Mouse (Mus musculus) lung, postnatal 0 days (tissue): ENCODE results near the gene Pygb. TPM values are rescaled to one million over a fixed set of nuclear protein-coding genes. Genes with fewer than 3 reads are reported as not detected.

Source experiments
- ATAC-seq: fragments of 200-750 bp; cut with Nextera tagmentation; 2 replicates; pipeline ENCODE4 v1.8.0; 2017; ENCODE audit warnings: moderate library complexity
- DNase-seq: peaks from one replicate; pipeline ENCODE4 v3.0.0-alpha.2; 2016; ENCODE audit warnings: low spot score
- H3K27ac ChIP-seq: fragments of 300-500 bp; sonication (generic); 2 replicates; pipeline ENCODE4 v1.5.1; 2014; ENCODE audit warnings: antibody characterized with exemption, mild to moderate bottlenecking, low read length, mixed read lengths
- H3K27me3 ChIP-seq: fragments of 300-500 bp; sonication (generic); replicated peaks from 2 replicates; pipeline ENCODE4 v1.6.1; 2014; ENCODE audit warnings: low read length, mixed read lengths; ENCODE audit not compliant: insufficient read depth
- H3K36me3 ChIP-seq: fragments of 300-500 bp; sonication (generic); 2 replicates; pipeline ENCODE4 v1.6.1; 2014; ENCODE audit warnings: low read length, mixed read lengths; ENCODE audit not compliant: insufficient read depth
- H3K4me1 ChIP-seq: fragments of 300-500 bp; sonication (generic); 2 replicates; pipeline ENCODE4 v1.6.1; 2014; ENCODE audit warnings: antibody characterized with exemption, low read depth, low read length, mixed read lengths; ENCODE audit not compliant: insufficient read depth
- H3K4me2 ChIP-seq: fragments of 300-500 bp; sonication (generic); replicated peaks from 2 replicates; pipeline ENCODE4 v1.6.1; 2014; ENCODE audit warnings: low read depth, mild to moderate bottlenecking, low read length, moderate library complexity, mixed read lengths
- H3K4me3 ChIP-seq: fragments of 300-500 bp; sonication (generic); 2 replicates; pipeline ENCODE4 v1.5.1; 2014; ENCODE audit warnings: low read depth, low read length
- H3K9ac ChIP-seq: fragments of 300-500 bp; sonication (generic); replicated peaks from 2 replicates; pipeline ENCODE4 v1.6.1; 2014; ENCODE audit warnings: low read depth, mild to moderate bottlenecking
- H3K9me3 ChIP-seq: fragments of 300-500 bp; sonication (generic); 2 replicates; pipeline ENCODE4 v1.6.1; 2016; ENCODE audit warnings: low read length, mixed read lengths
- CTCF ChIP-seq: IDR thresholded peaks from 2 replicates; pipeline ENCODE4 v1.5.1; 2016; ENCODE audit warnings: antibody characterized with exemption, mild to moderate bottlenecking
- EP300 ChIP-seq: IDR thresholded peaks from 2 replicates; pipeline ENCODE4 v1.6.1; 2016; ENCODE audit warnings: antibody characterized with exemption, mild to moderate bottlenecking, control low read depth
- WGBS: fragments of 180-500 bp; shearing (Covaris S2); extraction: QIAGEN DNeasy Blood & Tissue Kit; methylation state at CpG from one replicate; pipeline ENCODE4 v1.1.7; 2014; 5-methylcytosine and 5-hydroxymethylcytosine counted together
- polyA plus RNA-seq: library from polyadenylated mRNA; unstranded; fragments of >200 nt; fragmentation: Nextera tagmentation; extraction: Ambion mirVana; gene quantifications from 2 replicates; pipeline ENCODE4 v1.2.1, GENCODE M21; 2015

Gene Pygb
- polyA plus RNA-seq, 1 experiment from 2014 or later, result 43.5 TPM

DNA sequence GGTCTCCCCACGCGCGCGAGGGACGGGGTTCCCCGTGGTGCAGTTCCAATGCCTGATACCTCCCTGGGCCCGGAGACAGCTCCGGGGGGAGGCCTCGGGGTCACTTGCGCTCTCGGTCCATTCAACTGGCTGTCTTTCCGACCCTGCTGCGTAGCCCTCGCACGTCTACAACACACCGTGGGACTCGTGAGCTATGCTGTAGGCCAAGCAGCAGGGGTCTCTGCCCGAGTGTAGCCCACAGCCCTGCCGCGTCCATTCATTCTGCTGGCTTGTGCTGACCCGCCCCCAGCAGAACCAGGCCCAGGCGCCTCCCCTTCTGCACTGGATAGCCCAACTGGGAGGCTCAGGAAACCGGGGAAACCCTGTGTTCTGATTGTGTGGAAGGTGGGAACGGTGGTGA, 37.3 kb upstream of the Pygb start:
- 0% methylated on average over 21 of the region's 24 CpGs for WGBS
- DNase-seq (peak; percentile 39), ATAC-seq (peak; percentile 63)
- H3K4me2 ChIP-seq, result peak overlapping the region; percentile 99
- no peaks in the 10 kb centered on the region; the same call in 1 of the 2 replicates for H3K4me1 ChIP-seq
- peak overlapping the region; percentile 43 for H3K9ac ChIP-seq
- peak overlapping the region; percentile 59 for H3K4me3 ChIP-seq
- TF ChIP-seq CTCF (no peak), EP300 (no peak)
- H3K27ac ChIP-seq, result peak overlapping the region; percentile 86
- H3K36me3 ChIP-seq, result no peaks in the 10 kb centered on the region
- H3K27me3 ChIP-seq, result no peaks in the 10 kb centered on the region
- no peaks in the 10 kb centered on the region for H3K9me3 ChIP-seq

DNA sequence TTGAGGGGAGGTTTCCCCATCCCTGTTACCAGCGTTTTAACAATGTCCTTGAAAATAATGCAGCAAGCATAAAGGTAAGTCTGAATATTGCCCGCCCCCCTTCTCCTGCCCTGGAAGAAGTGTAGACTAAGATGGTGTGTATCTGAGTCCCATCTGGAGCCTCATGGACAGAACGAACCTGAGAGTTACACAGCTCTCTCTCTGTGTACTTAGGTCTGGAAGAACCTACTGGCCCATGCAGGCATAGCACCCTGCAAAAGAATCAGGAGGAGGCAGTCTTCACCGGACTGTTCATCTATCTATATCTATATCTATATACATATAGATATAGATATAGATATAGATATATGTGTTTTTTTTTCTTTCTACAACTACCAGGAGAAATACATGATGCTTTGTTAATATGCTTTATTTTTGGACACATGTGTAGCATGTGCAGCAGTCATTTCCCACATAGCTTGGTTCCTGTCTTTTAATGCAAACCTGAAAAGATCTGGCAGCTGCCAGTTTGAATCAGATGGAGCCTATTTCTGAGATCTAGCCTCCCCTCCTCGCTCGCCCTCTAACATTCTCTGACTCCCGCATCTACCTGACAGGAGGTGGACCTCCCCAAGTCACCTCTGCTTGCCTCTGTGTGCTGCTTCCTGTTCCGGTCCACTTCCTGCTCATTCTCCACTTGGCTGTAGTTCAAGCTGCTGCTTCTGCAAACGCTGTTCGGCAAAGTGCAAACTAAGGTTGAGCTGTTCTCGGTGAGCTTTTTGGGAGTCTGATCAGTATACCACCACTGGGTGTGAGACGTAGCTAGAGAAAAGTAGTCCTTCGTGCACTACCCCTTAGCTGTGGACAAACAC, 36.2 kb upstream of the Pygb start:
- TF ChIP-seq EP300 (no peak), CTCF (peak; percentile 51)
- Histone ChIP-seq H3K36me3 (no peaks in the 10 kb centered on the region), H3K4me2 (peak overlapping the region; percentile 99; the same call in 1 of the 2 replicates), H3K4me3 (no peak overlapping the region), H3K9ac (no peak overlapping the region), H3K27me3 (no peaks in the 10 kb centered on the region), H3K27ac (no peak overlapping the region), H3K9me3 (no peaks in the 10 kb centered on the region), H3K4me1 (no peaks in the 10 kb centered on the region; the same call in 1 of the 2 replicates)
- 43% methylated on average over 13 of the region's 13 CpGs for whole genome bisulfite sequencing
- peak; percentile 48 for DNase-seq
- ATAC-seq, result no peak

DNA sequence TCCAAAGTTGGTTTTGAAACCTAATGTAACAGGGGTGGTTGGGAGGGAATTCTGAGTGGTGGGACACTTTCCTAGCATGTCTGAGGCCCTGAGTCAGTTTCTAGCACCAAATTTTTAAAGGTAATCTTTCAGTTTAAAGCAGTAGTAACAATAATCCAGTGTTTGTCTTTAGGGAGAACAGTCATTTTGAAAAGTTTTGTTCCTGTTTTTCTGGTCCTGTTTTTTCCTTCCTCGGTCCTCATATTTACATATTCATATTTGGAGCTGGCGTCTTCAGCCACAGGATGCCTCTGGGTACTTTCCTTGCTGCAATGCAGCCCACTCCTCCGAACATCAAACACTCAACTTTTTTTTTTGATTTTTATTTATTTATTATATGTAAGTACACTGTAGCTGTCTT, 31.5 kb upstream of the Pygb start:
- 81% methylated on average over 3 of the region's 3 CpGs for WGBS
- DNase-seq, result no peak

DNA sequence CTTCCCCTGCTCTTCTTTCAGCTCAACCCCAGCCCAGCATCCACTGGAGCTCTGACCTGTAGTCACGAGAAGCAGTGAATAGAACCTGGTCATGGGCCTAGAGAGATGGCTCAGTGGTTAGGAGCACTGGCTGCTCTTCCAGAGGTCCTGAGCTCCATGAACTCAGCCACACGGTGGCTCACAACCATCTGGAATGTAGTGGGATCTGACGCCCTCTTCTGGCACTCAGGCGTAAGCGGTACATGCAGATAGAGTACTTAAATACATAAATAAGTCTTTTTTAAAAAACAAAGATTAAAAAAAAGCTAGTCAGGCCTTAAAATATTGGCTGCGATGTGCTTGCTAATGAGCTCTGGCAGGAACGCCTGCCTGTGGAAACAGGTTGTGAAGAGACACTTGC, 25.1 kb upstream of the Pygb start:
- ATAC-seq (no peak), DNase-seq (no peak)
- no peaks in the 10 kb centered on the region for H3K9me3 ChIP-seq
- TF ChIP-seq EP300 (no peak), CTCF (peak; percentile 38)
- H3K27me3 ChIP-seq, result no peaks in the 10 kb centered on the region
- H3K4me1 ChIP-seq, result no peaks in the 10 kb centered on the region
- no peak overlapping the region for H3K9ac ChIP-seq
- peaks cover 3% of the 10 kb centered on the region; the same call in 1 of the 2 replicates for H3K36me3 ChIP-seq
- no peak overlapping the region for H3K4me3 ChIP-seq
- 82% methylated on average over 7 of the region's 7 CpGs for WGBS
- H3K27ac ChIP-seq, result no peak overlapping the region
- H3K4me2 ChIP-seq, result no peak overlapping the region

More for the DNA sequence above, 31.5 kb upstream of the Pygb start:
- no peaks in the 10 kb centered on the region for H3K27me3 ChIP-seq
- peaks cover 7% of the 10 kb centered on the region; the same call in 1 of the 2 replicates for H3K36me3 ChIP-seq
- no peak overlapping the region for H3K9ac ChIP-seq
- TF ChIP-seq CTCF (no peak), EP300 (no peak)
- H3K4me1 ChIP-seq, result no peaks in the 10 kb centered on the region; the same call in 1 of the 2 replicates
- H3K9me3 ChIP-seq, result no peaks in the 10 kb centered on the region
- H3K4me3 ChIP-seq, result no peak overlapping the region
- no peak overlapping the region for H3K27ac ChIP-seq
- ATAC-seq, result no peak
- no peak overlapping the region for H3K4me2 ChIP-seq

DNA sequence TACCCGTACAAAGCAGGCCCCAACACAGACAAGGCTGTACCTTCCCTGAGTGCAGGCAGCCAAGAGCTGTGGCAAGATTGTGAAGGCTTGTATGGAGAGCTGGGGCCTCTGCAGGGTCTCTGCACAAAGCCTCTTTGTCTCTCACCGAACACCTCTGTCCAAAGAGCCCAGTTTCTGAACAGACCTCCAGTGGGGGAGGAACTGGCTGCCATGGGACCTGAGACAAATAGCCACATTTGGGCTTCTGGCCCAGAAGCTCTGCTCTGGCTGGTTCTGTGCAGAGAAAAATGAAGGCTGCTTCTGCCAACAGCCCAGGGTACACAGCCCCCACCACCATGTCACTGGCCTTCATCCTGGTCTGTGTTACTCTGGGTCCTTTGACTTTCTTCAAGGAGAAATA, 20.9 kb upstream of the Pygb start:
- ATAC-seq (no peak), DNase-seq (no peak)
- Histone ChIP-seq H3K27me3 (no peaks in the 10 kb centered on the region), H3K4me2 (no peak overlapping the region), H3K36me3 (no peaks in the 10 kb centered on the region), H3K9me3 (no peaks in the 10 kb centered on the region), H3K27ac (0 out of 2 replicates have a peak overlapping the region, but pooled peaks have one; percentile 20), H3K4me1 (peaks cover 7% of the 10 kb centered on the region; the same call in 1 of the 2 replicates), H3K9ac (no peak overlapping the region), H3K4me3 (no peak overlapping the region)
- WGBS, result 59% methylated on average over 2 of the region's 2 CpGs
- no peak for TF ChIP-seq EP300
- TF ChIP-seq CTCF, result no peak

DNA sequence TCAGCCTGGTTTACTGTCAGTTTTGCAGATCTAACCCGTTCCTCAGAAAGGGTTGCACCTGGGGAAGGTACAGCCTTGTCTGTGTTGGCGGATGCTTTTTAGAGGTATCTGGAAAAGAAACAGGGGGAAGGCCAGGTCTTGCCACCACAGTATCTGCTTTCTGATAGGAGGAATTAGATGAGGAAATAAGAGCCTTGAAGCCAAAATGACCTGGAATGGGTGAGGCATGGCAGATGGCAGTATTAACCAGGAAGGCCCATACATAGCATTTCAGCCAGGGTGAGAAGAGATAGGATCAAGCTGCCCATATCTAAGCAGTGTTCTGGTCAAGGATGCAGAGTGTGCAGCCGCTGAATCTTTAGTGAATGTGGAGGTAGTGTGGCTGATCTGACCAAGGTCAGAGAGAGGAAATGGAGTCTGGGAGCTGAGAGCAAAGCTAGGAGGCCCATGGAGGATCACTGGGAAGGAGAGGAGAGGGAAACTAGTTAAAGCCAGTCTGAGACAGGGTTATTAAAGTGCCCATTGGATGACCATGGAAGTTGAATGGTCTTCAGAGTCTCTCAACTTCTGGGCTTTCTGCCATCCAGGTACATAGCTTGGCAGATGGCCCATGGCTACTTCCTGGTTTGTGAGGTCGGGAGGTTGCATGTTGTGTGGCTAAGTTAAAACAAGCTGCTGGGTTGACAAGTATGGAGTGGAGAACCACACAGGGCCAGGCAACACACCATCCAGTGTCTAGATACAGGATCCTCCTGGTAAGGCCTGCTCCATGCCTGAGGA, 20.3 kb upstream of the Pygb start:
- Histone ChIP-seq H3K36me3 (no peaks in the 10 kb centered on the region), H3K9ac (no peak overlapping the region), H3K4me2 (no peak overlapping the region), H3K27ac (peak overlapping the region; percentile 70; the same call in 1 of the 2 replicates), H3K27me3 (no peaks in the 10 kb centered on the region), H3K4me1 (peaks cover 7% of the 10 kb centered on the region; the same call in 1 of the 2 replicates), H3K4me3 (no peak overlapping the region), H3K9me3 (no peaks in the 10 kb centered on the region)
- peak; percentile 57 for ATAC-seq
- DNase-seq, result peak; percentile 89
- no peak for TF ChIP-seq CTCF
- TF ChIP-seq EP300, result peak; percentile 37; the same call in 1 of the 2 replicates
- WGBS, result 70% methylated on average over 4 of the region's 4 CpGs
